Mouse (Mus musculus) hindbrain, embryonic 15.5 days (tissue): ENCODE results near the gene Fgfr2. TPM values are rescaled to one million over a fixed set of nuclear protein-coding genes. Genes with fewer than 3 reads are reported as not detected.
A peak's percentile ranks its signal among the peaks of the same experiment; 100 is the strongest.

Experiments used
- ATAC-seq: fragments of 200-750 bp; cut with Nextera tagmentation; 2 replicates; pipeline ENCODE4 v1.8.0; 2017; ENCODE audit warnings: low read depth, moderate number of reproducible peaks, moderate TSS enrichment; ENCODE audit not compliant: low FRiP score
- H3K27ac ChIP-seq: fragments of 300-500 bp; sonication (generic); replicated peaks from 2 replicates; pipeline ENCODE4 v1.5.1; 2015; ENCODE audit warnings: mild to moderate bottlenecking, inconsistent platforms
- H3K27me3 ChIP-seq: fragments of 300-500 bp; sonication (generic); 2 replicates; pipeline ENCODE4 v1.6.1; 2015; ENCODE audit warnings: control low read depth, inconsistent platforms
- H3K36me3 ChIP-seq: fragments of 300-500 bp; sonication (generic); 2 replicates; pipeline ENCODE4 v1.6.1; 2015; ENCODE audit warnings: control low read depth, inconsistent platforms
- H3K4me1 ChIP-seq: fragments of 300-500 bp; sonication (generic); replicated peaks from 2 replicates; pipeline ENCODE4 v1.6.1; 2015; ENCODE audit warnings: control low read depth, inconsistent platforms
- H3K4me2 ChIP-seq: fragments of 300-500 bp; sonication (generic); 2 replicates; pipeline ENCODE4 v1.6.1; 2015; ENCODE audit warnings: moderate library complexity, mild to moderate bottlenecking, inconsistent platforms
- H3K4me3 ChIP-seq: fragments of 300-500 bp; sonication (generic); 2 replicates; pipeline ENCODE4 v1.5.1; 2015; ENCODE audit warnings: mild to moderate bottlenecking, inconsistent platforms
- H3K9ac ChIP-seq: fragments of 300-500 bp; sonication (generic); 2 replicates; pipeline ENCODE4 v1.6.1; 2015; ENCODE audit warnings: inconsistent platforms
- H3K9me3 ChIP-seq: fragments of 300-500 bp; sonication (generic); 2 replicates; pipeline ENCODE4 v1.6.1; 2016; ENCODE audit warnings: control low read depth, inconsistent platforms
- WGBS: fragments of 180-500 bp; shearing (Covaris S2); methylation state at CpG from one replicate; pipeline ENCODE4 v1.1.7; 2015; 5-methylcytosine and 5-hydroxymethylcytosine counted together
- polyA plus RNA-seq: library from polyadenylated mRNA; unstranded; fragments of >200 nt; fragmentation: Nextera tagmentation; extraction: Ambion mirVana; gene quantifications from 2 replicates; pipeline ENCODE4 v1.2.1, GENCODE M21; 2015

Gene Fgfr2
- polyA plus RNA-seq, 1 experiment from 2014 or later = 28.5 TPM

DNA sequence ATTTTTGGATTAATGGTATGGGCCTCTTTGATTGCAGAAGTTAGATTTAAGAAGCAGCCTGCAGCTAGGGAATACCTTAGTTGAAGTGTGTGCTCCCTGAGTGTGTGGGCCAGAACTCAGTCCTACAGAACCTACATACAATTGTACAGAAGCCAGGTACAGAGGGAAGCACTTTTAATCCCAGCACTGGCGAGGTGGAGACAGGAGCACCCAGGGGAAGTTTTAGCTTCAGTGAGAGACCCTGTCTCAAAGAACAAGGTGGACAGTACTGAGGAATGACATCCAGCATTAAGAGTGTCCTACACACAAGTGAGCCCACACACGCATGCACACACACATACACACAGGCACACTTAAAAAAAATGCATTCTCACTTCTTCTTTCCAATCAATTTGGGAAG, 2545.1 kb downstream of the Fgfr2 start:
- Histone ChIP-seq H3K4me3 (no peak overlapping the region), H3K4me1 (peaks cover 10% of the 10 kb centered on the region), H3K36me3 (no peaks in the 10 kb centered on the region), H3K9ac (no peak overlapping the region), H3K9me3 (no peaks in the 10 kb centered on the region), H3K27ac (no peak overlapping the region), H3K4me2 (no peak overlapping the region), H3K27me3 (no peaks in the 10 kb centered on the region)
- ATAC-seq = no peak
- 95% methylated on average over 2 of the region's 2 CpGs for WGBS

DNA sequence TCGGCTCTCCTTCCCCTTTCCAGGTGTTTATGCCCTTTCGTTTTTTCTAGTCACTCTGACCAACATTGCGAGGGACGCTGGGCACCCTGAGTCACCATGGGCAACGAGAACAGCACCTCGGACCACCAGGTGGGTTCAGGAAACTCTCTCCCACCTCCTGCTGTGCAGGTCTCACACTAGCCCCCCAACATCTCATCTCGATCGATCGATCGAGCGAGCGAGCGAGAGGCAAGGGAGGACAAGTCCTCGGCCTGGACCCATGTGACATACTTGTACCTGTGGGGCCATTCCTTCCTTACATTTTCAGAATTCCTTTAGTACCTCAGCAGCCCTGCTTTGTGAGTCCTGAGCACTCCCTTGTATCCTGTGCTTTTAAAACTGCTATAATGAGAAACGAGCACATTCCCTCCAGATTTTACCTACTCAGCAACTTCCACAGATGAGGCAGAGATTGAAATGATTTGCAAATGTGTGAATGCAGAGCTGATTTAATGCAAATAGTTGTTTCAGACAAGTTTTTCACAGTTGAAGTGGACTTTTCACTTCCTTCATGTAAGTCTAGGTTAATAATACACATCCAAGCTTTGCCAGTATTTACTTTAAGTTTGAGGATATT, 2545.7 kb downstream of the Fgfr2 start, which contains the start of gene Tacc2:
Tacc2 (plus strand) TSS at position 51 of the 616 bp plus-strand sequence.
- Histone ChIP-seq H3K27me3 (no peaks in the 10 kb centered on the region), H3K4me2 (peak within 1 kb of the TSS; percentile 17; the same call in 1 of the 2 replicates), H3K9me3 (no peaks in the 10 kb centered on the region), H3K9ac (no peak within 1 kb of the TSS), H3K36me3 (no peaks in the 10 kb centered on the region), H3K4me3 (no peak within 1 kb of the TSS), H3K4me1 (peaks cover 10% of the 10 kb centered on the region), H3K27ac (no peak within 1 kb of the TSS)
- no peak for ATAC-seq
- WGBS = 59% methylated on average over 15 of the region's 15 CpGs

- Histone ChIP-seq H3K4me1 (peaks cover 10% of the 10 kb centered on the region), H3K36me3 (no peaks in the 10 kb centered on the region), H3K9me3 (no peaks in the 10 kb centered on the region), H3K27ac (no peak overlapping the region), H3K4me2 (peak overlapping the region; percentile 17; the same call in 1 of the 2 replicates), H3K4me3 (no peak overlapping the region), H3K9ac (no peak overlapping the region), H3K27me3 (no peaks in the 10 kb centered on the region)
- no peak for ATAC-seq
- WGBS = 34% methylated on average over 10 of the region's 10 CpGs
Observed at GRCm38 (mm10) chr7:130576981-130577380, 2546.2 kb downstream of the Fgfr2 start.

GRCm38 (mm10) chr7:130574211-130574991, 2548.7 kb downstream of the Fgfr2 start:
- WGBS = 45% methylated on average over 13 of the region's 13 CpGs
- no peaks in the 10 kb centered on the region for H3K36me3 ChIP-seq
- H3K9ac ChIP-seq = no peak overlapping the region
- H3K4me2 ChIP-seq = peak overlapping the region; percentile 22
- no peaks in the 10 kb centered on the region for H3K27me3 ChIP-seq
- no peak overlapping the region for H3K4me3 ChIP-seq
- peaks cover 10% of the 10 kb centered on the region for H3K4me1 ChIP-seq
- peak overlapping the region; percentile 53; the same call in 1 of the 2 replicates for H3K27ac ChIP-seq
- peak; percentile 91 for ATAC-seq
- no peaks in the 10 kb centered on the region for H3K9me3 ChIP-seq

DNA sequence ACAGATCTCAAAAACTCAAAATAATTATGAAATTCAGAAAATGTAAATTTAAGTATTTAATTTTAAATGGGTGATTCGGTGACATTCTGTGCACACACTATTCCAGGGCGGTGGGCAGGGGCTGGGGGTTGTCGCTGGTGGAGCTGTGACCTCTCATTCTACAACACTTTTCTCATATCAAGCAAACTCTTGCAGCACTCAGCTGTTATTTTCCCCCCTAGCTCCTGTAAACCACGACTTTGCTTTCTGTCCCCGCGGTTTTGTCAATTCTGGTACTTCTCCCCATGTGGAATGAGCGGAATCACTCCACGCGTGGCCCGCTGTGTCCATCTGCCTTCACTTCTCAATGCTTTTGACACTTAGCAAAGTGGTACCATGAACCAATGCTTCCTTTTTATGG, 2549.4 kb downstream of the Fgfr2 start:
- 89% methylated on average over 10 of the region's 10 CpGs for WGBS
- Histone ChIP-seq H3K36me3 (no peaks in the 10 kb centered on the region), H3K9me3 (no peaks in the 10 kb centered on the region), H3K9ac (no peak overlapping the region), H3K27me3 (no peaks in the 10 kb centered on the region), H3K4me3 (no peak overlapping the region), H3K4me2 (no peak overlapping the region), H3K4me1 (peaks cover 10% of the 10 kb centered on the region), H3K27ac (no peak overlapping the region)
- no peak for ATAC-seq

GRCm38 (mm10) chr7:130572821-130573220, 2550.3 kb downstream of the Fgfr2 start, which contains the start of gene Nsmce4a:
Gene Nsmce4a, minus strand, starts transcription at chr7:130573118.
- H3K4me2 ChIP-seq = no peak within 1 kb of the TSS
- H3K4me3 ChIP-seq = no peak within 1 kb of the TSS
- ATAC-seq = no peak
- WGBS = 96% methylated on average over 8 of the region's 11 CpGs
- no peak within 1 kb of the TSS for H3K9ac ChIP-seq
- H3K27me3 ChIP-seq = no peaks in the 10 kb centered on the region
- no peaks in the 10 kb centered on the region for H3K36me3 ChIP-seq
- H3K27ac ChIP-seq = no peak within 1 kb of the TSS
- H3K9me3 ChIP-seq = no peaks in the 10 kb centered on the region
- H3K4me1 ChIP-seq = peaks cover 10% of the 10 kb centered on the region

DNA sequence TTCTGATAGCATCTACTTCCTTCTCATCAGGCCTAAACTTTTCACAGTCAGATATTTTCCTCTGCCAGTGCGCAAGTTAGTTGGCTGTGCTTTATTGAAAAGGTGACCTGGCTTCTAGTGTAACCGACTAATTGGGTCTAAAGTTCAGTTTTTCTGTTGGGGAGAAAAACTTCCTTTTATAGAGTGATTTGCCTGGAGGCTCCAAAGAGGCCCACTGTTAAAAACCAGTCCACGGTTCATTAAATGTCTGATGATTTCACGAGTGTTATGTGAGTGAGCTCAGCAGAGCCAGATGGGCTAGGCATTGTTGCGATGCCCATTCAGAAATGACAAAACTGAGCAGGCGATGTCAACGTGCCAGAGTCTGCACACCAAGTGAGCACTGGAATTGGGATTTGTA, 2552.7 kb downstream of the Fgfr2 start:
- Histone ChIP-seq H3K4me2 (no peak overlapping the region), H3K4me1 (no peaks in the 10 kb centered on the region), H3K9me3 (no peaks in the 10 kb centered on the region), H3K27me3 (no peaks in the 10 kb centered on the region), H3K4me3 (no peak overlapping the region), H3K36me3 (no peaks in the 10 kb centered on the region), H3K9ac (no peak overlapping the region), H3K27ac (no peak overlapping the region)
- ATAC-seq = no peak
- 33% methylated on average over 7 of the region's 7 CpGs for WGBS

DNA sequence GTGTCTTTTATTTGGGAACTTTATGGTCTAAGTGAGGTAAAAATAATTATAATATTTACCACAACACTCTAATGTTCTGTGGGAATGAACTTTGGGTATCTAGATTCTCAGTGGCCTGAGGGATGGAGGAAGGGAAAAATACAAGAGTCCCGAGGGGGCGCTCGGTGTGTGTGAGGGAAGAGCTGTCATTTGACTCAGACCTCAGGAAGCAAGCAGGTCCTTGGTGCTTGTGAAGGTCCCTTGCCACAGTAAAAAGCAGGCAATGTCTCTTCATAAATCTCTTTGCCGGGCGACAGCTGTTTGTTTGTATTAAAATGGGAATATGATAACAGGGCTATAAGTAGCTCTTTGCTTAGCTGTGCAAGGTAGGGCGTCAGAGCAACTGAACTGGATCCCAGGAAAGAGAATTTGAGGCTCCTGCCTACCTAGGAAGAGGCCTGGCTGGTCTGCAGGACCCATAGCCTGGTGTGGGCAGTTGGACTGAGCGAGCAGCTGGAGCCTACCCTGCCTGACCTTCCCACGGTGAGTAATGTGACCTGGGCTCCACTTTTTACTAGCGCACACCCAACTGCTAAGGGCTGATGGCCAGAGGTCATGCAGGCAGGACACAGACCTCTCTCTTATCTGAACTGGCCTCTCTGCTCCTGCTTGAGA, 2554.2 kb downstream of the Fgfr2 start:
- no peaks in the 10 kb centered on the region for H3K4me1 ChIP-seq
- H3K27me3 ChIP-seq = no peaks in the 10 kb centered on the region
- H3K9ac ChIP-seq = no peak overlapping the region
- H3K9me3 ChIP-seq = no peaks in the 10 kb centered on the region
- no peak overlapping the region for H3K4me2 ChIP-seq
- H3K4me3 ChIP-seq = no peak overlapping the region
- H3K36me3 ChIP-seq = no peaks in the 10 kb centered on the region
- WGBS = 81% methylated on average over 9 of the region's 9 CpGs
- H3K27ac ChIP-seq = no peak overlapping the region
- no peak for ATAC-seq

DNA sequence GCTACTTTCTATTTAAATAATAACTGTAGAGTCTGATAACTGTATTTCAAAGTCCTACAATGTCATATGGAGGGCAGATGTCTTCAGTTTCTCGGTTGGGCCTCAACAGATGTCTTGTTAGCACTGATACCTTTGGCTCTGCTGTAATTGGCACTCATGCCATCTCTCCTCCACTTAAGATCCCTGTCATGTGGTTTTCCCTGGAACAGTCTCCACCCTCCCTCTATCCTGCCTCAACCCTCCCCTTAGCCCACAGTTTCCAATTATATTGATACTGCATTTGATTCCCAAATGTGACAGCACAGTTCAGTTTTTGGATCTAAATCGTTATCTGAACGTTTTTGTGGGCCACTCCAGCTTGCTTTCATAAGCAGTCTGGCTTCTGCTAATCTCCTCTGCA, 2558.6 kb downstream of the Fgfr2 start:
- H3K36me3 ChIP-seq = no peaks in the 10 kb centered on the region
- 75% methylated on average over 3 of the region's 3 CpGs for WGBS
- no peaks in the 10 kb centered on the region for H3K4me1 ChIP-seq
- no peaks in the 10 kb centered on the region for H3K9me3 ChIP-seq
- H3K4me3 ChIP-seq = no peak overlapping the region
- no peak overlapping the region for H3K9ac ChIP-seq
- no peaks in the 10 kb centered on the region for H3K27me3 ChIP-seq
- no peak for ATAC-seq
- no peak overlapping the region for H3K27ac ChIP-seq
- H3K4me2 ChIP-seq = no peak overlapping the region

DNA sequence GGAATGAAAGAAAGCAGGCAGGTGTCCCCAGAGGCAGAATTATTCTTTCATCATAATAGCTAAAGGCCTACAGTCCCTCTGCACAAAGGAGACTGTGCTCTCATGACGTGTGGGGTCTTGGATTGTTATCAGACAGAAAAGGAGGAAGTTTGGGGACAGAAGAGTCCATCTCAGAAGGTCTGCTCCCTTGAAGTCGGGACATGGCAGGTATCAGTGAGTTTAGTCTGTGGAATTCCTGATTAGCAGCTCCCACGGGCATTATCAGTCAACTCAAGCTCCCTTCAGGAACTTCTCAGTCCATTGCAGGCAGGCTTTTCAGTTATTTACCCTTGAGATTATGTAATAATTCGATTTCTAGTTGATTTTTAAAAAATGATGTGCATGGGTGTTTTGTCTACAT, 2559.3 kb downstream of the Fgfr2 start:
- no peak for ATAC-seq
- Histone ChIP-seq H3K4me1 (no peaks in the 10 kb centered on the region), H3K4me2 (no peak overlapping the region), H3K27me3 (no peaks in the 10 kb centered on the region), H3K9me3 (no peaks in the 10 kb centered on the region), H3K27ac (no peak overlapping the region), H3K9ac (no peak overlapping the region), H3K4me3 (no peak overlapping the region), H3K36me3 (no peaks in the 10 kb centered on the region)
- 63% methylated on average over 4 of the region's 4 CpGs for WGBS

GRCm38 (mm10) chr7:130563276-130563675, 2559.9 kb downstream of the Fgfr2 start:
- H3K36me3 ChIP-seq = no peaks in the 10 kb centered on the region
- no peak overlapping the region for H3K4me3 ChIP-seq
- 90% methylated on average over 4 of the region's 4 CpGs for WGBS
- no peaks in the 10 kb centered on the region for H3K4me1 ChIP-seq
- H3K27ac ChIP-seq = no peak overlapping the region
- no peak overlapping the region for H3K4me2 ChIP-seq
- H3K27me3 ChIP-seq = no peaks in the 10 kb centered on the region
- no peak overlapping the region for H3K9ac ChIP-seq
- no peak for ATAC-seq
- H3K9me3 ChIP-seq = no peaks in the 10 kb centered on the region

DNA sequence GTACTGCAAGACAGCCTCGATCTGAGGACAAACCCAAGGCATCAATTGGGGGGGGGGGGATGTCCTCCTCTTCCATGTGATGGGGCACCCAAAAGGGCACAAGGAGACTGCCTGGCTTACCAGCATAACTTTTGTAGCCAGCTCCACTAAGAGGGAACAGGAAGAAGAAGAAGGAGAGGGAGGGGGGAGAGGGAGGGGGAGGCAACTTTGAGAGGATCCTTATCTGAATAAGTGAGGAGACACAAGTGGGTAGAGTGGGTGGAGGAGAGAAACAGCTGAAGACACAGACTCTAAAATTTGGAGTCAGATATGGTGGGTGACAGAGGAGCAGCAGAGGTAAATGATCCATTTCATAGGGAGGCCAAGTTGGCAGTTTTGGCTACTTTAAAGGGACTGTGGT, 2562.2 kb downstream of the Fgfr2 start:
- Histone ChIP-seq H3K4me1 (no peaks in the 10 kb centered on the region), H3K9ac (no peak overlapping the region), H3K27me3 (no peaks in the 10 kb centered on the region), H3K4me2 (no peak overlapping the region), H3K9me3 (no peaks in the 10 kb centered on the region), H3K27ac (no peak overlapping the region), H3K36me3 (no peaks in the 10 kb centered on the region), H3K4me3 (no peak overlapping the region)
- no peak for ATAC-seq
- WGBS = 83% methylated on average over 1 of the region's 1 CpGs
